Mouse (Mus musculus) left cerebral cortex, postnatal 14 days (tissue): Measurements from ENCODE around the gene Scel. TPM values are rescaled to one million over a fixed set of nuclear protein-coding genes. Genes with fewer than 3 reads are reported as not detected.

Experiments
- DNase-seq, 2 experiments: peaks; one replicate each; pipeline ENCODE4 v3.0.0; 2021 to 2022; ENCODE audit warnings: low spot score in 2 of 2, mixed read lengths in 1 of 2
- intact Hi-C: fragments of 180-260 bp; cut with DNase I; formaldehyde crosslinking; loops from one replicate; pipeline ENCODE4 v1.15.1; 2025
- microRNA-seq, 2 experiments: library from miRNA; unstranded; fragments of <30 nt; microRNA quantifications; one replicate each; pipeline ENCODE4 v1.2.0; 2022
- total RNA-seq, 2 experiments: library from RNA; stranded (reverse); gene quantifications; 2 replicates each; pipeline ENCODE4 v1.2.3; 2021

Gene Scel
- total RNA-seq, 2 experiments from 2014 or later: 1.6 to 2.7 TPM

GRCm38 (mm10) chr14:103629639-103630364, 116.7 kb downstream of the Scel start:
- intact Hi-C loops: loop anchor here (2.0 to 5.0 kb wide), 2 partner anchors 65 to 78 kb away; no protein-coding TSS in a partner anchor
- peak in 1 of 2 experiments; percentile 30 for DNase-seq

- DNase-seq: peak; percentile 48 to 59
- intact Hi-C loops: loop anchor here (2.0 to 5.0 kb wide), 2 partner anchors 64 to 78 kb away; no protein-coding TSS in a partner anchor
Measured at GRCm38 (mm10) chr14:103630545-103630944, 117.4 kb downstream of the Scel start.

GRCm38 (mm10) chr14:103643933-103644332, 130.8 kb downstream of the Scel start:
- intact Hi-C loops: no loop called here
- DNase-seq: no peak

GRCm38 (mm10) chr14:103647981-103648380, 134.8 kb downstream of the Scel start:
- intact Hi-C loops: loop anchor here (5.0 kb wide), 1 partner anchor 86 kb away; no protein-coding TSS in a partner anchor
- no peak for DNase-seq

GRCm38 (mm10) chr14:103648623-103649255, 135.6 kb downstream of the Scel start:
- peak; percentile 34 to 44 for DNase-seq
- intact Hi-C loops: loop anchor here (5.0 kb wide), 1 partner anchor 86 kb away; no protein-coding TSS in a partner anchor

- no peak for DNase-seq
Measured at GRCm38 (mm10) chr14:103649302-103649701, 136.2 kb downstream of the Scel start.

GRCm38 (mm10) chr14:103649896-103650334, 136.8 kb downstream of the Scel start, which contains the start of gene Slain1:
Gene Slain1, plus strand, starts transcription at chr14:103650228.
- intact Hi-C loops: loop anchor here (5.0 kb wide), 2 partner anchors 42 to 88 kb away; no protein-coding TSS in a partner anchor
- DNase-seq: peak; percentile 91 to 92

More at GRCm38 (mm10) chr14:103649302-103649701, 136.2 kb downstream of the Scel start:
- intact Hi-C loops: loop anchor here (5.0 kb wide), 1 partner anchor 87 kb away; no protein-coding TSS in a partner anchor

- peak; percentile 60 to 61 for DNase-seq
- intact Hi-C loops: loop anchor here (5.0 kb wide), 1 partner anchor 42 kb away; no protein-coding TSS in a partner anchor
Measured at GRCm38 (mm10) chr14:103650413-103651101, 137.4 kb downstream of the Scel start.

- intact Hi-C loops: loop anchor here (5.0 kb wide), 1 partner anchor 41 kb away; no protein-coding TSS in a partner anchor
- DNase-seq: peak; percentile 38 to 47
Measured at GRCm38 (mm10) chr14:103651106-103651505, 138.0 kb downstream of the Scel start.

GRCm38 (mm10) chr14:103651562-103651961, 138.4 kb downstream of the Scel start:
- intact Hi-C loops: loop anchor here (5.0 kb wide), 1 partner anchor 41 kb away; no protein-coding TSS in a partner anchor
- no peak for DNase-seq

- DNase-seq: no peak
- intact Hi-C loops: loop anchor here (5.0 kb wide), 1 partner anchor 40 kb away; no protein-coding TSS in a partner anchor
Measured at GRCm38 (mm10) chr14:103652524-103652923, 139.4 kb downstream of the Scel start.

GRCm38 (mm10) chr14:103653800-103654199, 140.7 kb downstream of the Scel start:
- DNase-seq: no peak
- intact Hi-C loops: loop anchor here (5.0 kb wide), 1 partner anchor 39 kb away; no protein-coding TSS in a partner anchor

- intact Hi-C loops: no loop called here
- DNase-seq: peak in 1 of 2 experiments; percentile 41
Measured at GRCm38 (mm10) chr14:103655448-103655847, 142.3 kb downstream of the Scel start.

GRCm38 (mm10) chr14:103657876-103658275, 144.7 kb downstream of the Scel start:
- intact Hi-C loops: no loop called here

More at GRCm38 (mm10) chr14:103657876-103658275, 144.7 kb downstream of the Scel start:
- no peak for DNase-seq

Small RNA genes lying within 50 kb of the gene (microRNA-seq; reads per million reads assigned to microRNA genes)
- 0 to 0.26 reads per million in 2 experiments for gene Gm22877

Other genes with a start within 250 kb of the Scel start
- gene Mycbp2, start 166.5 kb upstream of the Scel start, total RNA-seq: 100 to 1,000 TPM; 157 to 161 TPM
- gene Slain1, start 136.9 kb downstream of the Scel start, total RNA-seq: 10 to 100 TPM; 49.9 to 51.7 TPM